Mouse (Mus musculus) telencephalon, adult 2 months (tissue): ENCODE results near the gene Rs1.
"Not testable (repeated sequence)": the region's sequence is repeated elsewhere in the genome, so short reads cannot be mapped to it uniquely, and the experiment has no call there.

ENCODE experiments used
- DNase-seq: peaks from one replicate; pipeline ENCODE4 v3.0.0-alpha.2; 2011; ENCODE audit warnings: low read depth, low spot score

Rs1 gene

DNA sequence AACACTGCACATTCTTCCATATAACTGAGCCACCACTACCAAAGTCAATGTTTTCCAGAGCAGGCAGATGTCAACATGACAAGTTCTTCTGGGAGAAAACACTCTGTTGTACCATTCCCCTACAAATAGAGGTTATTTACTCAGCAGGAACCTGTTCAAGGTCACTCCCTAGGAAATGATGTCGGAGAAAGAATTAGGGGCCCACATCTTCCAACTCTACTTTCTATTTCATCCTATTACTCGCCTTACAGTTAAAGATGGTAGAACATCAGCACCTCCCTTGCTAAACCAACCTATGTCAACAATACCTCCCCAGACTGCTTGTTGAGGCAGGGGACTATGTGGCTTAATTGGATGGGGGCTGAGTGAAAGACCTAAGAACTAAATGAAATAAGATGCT, at the start of gene Rs1:
TSS of gene Rs1 (plus strand) at position 301 of the 400 bp plus-strand sequence.
- DNase-seq, result no peak

DNA sequence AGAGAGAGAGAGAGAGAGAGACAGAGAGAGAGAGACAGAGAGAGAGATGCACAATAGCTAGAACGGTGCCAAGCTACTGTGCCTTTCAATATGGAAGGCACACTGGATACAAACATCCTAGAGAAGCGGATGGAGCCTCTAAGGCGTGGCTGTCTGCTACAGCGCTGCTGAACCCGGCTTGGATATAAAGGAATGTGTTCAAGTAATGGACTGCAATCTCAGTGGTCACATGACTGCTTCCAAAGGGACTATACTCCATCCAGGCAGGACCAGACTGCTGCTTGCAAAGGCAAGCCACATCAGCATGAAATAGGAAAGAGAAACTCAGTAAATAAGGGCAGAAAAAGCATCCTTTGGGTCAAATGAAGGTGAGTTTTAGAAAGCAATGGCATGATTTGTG, 32.2 kb upstream of the Rs1 start, which contains the start of gene Ppef1:
TSS of gene Ppef1 (minus strand) at position 116 of the 400 bp plus-strand sequence.
- DNase-seq, result no peak

DNA sequence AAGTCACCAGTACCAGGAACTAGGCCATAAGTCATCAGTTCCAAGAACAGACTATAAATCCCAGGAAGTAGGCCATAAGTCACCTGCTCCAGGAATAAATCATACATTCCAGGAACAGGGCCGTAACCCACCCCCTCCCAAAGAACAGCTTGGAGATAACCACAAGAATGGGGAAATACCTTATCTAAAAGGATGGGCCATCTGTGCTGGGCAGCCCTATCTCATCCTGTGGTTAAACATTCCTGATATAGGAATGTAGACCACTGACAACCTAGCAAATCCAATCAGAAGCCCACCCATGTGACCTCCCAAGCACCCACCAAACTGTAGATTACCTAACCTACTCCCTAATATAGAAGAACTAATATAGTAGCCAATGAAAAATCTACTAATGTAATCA, 22.4 kb upstream of the Rs1 start:
- no peak for DNase-seq

DNA sequence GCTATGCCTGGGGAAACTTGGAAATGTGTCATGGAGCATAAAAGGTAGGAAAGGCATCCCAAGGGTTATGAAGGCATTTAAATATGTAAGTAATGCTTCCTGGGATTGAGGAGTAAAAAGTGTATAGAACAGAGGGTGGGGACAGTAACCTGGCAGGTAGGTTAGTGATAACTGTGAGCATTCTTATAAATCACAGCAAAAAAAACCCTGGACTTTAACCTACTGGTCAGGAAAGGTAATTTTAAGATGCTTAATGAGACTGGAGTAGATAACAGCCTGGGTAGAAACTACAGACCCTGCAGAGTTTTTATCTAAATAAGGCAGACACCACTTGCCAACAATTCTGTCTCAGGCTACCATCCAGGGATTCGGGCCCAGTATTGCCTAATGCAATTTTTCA, 19.2 kb upstream of the Rs1 start:
- DNase-seq, result no peak

DNA sequence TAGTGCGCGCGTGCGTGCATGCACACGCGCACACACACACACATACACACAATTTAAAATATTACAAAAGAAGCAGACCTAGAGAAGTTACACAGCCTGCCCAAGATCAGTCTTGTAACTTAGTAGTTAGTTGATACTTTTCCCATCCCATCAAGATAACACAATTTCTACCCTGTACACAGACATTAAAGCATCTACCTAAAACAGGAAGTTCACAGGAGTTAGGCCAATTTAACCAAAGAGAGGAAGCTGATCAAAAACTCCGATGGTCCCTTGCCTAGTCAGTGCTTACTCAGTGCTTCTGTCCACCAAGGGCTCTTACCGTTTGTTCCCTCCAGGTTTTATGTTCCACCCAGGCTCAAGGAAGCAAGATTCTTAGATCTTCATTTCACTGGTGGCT, 17.0 kb upstream of the Rs1 start:
- no peak for DNase-seq

DNA sequence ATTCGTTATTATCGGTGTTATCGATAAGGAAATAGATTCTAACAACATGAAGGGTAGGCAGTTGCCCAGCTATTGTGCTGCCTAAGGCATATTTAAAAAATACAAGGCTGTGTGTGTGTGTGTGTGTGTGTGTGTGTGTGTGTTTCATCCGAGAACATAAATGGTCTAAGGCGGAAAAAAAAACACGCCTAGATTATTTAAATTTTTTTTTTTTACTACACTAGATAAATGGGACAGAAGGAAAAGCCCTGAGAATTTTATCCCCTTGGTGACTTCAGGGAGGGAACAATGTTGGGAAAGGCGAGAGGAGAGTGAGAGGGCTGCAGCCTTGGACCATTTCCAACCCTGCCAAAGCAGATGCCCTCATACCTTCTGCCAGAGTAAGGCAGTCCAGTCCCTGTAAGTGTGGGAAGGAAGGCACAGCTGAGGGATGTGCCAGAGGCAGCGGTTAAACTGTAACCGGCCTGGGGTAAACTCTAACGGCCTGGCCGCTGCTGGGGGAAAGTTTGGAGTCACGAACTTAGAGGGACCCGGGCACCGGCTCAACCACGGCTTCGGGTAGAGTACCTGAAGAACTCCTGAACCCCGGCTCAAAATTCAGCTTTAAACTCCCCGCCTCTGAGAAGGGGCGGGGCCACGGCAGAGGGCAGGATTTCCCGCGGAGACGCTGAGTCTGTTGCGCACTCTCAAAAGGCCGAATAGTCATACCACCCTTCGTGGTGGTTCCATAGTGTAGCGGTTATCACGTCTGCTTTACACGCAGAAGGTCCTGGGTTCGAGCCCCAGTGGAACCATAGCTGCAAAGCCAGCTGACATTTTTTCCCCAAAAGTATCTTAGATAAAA, 2.2 kb upstream of the Rs1 start:
- no peak for DNase-seq

DNA sequence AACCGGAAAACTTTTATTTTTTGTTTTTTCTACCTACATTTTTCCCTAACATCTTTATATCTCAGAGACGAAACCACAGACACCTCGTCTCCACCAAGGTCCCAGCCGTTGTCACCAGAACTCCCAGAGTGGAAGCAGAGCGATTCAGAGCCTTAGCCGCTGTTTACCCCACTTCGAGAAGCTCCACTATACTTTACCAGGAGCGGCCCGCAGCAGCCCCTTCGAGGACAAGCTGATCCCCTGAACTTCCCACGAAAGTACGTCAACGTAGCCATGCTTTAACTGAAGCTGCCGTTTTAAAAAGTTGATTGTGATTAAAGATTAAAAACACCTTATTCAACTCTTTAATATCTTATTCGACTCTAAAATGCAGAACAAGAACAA, 1.6 kb upstream of the Rs1 start:
- no peak for DNase-seq

DNA sequence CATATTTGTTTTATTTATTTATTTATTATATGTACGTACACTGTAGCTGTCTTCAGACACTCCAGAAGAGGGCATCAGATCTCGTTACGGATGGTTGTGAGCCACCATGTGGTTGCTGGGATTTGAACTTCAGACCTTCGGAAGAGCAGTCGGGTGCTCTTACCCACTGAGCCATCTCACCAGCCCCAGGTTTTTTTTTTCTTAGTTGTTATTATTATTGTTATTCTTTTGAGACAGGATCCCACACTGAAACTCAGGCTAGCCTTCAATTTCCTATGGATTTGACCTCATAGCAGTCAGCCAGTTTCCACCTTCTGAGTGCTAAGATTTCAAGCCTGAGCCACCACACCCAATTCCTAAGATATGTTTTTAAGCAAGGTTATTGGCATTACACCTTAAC, 1.8 kb downstream of the Rs1 start:
- not testable (repeated sequence) for DNase-seq

DNA sequence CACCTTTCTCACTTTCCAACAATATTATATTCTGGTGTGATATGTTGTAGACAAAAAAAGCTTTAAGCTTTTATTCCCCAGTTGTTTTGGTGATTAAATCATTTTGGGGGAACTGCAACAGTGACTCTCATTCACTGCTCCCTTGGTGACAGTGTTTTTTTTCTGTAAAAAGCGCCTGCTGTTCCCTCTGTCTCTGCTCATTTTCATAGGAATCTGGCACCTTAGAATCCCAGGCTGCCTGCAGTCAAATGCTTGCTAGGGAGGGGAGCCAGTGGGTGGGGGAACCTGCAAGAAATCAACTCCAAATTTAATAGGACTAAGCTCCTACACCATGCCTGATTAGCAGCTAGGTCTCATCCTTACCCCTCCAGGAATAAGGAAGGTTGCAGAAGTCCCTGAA, 5.2 kb downstream of the Rs1 start:
- peak; percentile 70 for DNase-seq

DNA sequence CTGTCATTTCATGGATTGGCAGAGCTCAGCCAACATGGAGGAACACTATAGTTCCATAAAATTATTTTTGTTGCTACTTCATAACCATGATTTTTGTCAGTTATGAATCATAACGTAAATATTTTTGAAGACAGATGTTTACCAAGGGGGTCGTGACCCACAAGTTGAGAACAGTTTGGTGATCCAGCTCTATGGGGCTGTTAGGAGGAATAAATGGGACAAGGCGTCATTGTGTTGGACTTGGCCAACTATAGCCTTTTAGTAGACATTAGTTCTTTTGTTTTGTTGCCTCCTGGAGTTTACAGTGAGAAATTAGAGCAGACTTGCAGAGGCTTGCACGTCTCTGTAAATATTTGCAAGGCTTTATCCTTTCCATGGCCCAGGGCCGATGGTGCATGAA, 14.5 kb downstream of the Rs1 start:
- no peak for DNase-seq

DNA sequence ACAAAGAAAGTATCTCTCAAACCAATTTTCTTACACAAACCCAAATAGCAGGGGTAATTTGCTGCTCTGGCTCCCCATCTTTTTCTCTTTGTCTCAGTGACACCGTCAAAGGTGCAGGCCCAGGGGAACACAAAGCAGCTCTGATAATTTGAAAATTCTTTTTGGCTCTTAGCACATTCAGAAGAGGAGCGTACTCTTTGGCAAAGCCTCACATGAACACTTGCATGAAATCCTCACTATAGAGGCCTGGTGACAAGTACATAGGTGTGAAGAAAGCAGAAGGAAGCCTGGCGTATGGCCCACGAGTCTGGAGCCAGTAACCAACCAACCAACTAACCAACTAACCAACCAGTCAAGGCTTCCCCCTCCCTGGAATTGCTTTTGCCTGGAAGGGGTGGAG, 27.1 kb downstream of the Rs1 start:
- no peak for DNase-seq

DNA sequence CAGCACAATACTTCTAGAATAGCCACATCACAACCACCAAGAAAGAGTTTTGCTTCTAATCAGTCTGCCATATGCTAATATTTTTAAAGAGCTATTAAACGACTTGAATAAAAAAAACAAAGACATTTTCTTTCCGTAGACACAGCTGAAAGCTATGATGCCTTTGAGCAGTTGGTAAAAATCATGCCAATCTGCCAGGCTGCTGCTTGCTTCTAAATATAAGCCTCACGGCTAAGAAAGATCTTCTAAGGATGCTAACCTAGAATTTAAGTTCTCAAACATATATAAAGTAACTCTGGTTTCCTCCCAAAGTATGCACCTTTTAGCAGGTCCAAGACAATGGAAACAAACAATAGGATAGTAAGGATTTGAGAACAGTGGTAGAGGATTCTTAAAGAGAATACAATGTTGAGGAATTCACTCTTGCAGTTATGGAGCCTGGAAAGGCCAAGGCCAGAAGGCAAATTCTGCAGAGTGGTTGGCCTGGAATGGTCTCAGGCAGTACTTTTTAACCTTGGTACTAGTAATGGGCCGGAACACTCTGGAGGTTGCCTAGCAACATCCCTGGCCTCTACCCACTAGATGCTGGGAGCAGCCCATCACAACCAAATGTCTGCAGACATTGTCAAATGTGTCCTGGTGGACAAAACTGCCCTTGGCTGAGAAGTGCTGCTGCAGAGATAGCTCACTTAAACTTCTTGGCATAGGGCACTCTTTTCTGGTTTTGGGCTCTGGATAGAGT, 36.8 kb downstream of the Rs1 start:
- peak; percentile 42 for DNase-seq

DNA sequence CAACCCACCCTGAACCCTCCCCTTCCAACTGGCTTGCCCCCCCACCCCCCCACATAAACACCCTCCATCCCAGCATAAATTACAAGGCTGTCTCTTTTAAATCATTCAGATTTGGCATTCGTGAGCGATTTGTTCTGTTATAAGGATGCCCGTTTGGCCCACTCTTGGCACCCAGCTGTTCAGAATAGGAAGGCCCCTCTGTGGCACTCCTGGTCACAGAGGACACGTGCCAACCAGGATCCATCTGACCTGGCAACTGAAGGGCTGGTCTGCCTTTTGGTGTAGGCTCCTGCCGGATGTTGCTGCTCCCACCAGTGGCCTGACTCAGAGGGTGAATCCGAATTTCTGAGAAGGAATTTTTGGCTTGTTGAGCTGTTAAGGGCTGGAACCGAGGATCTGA, 40.4 kb downstream of the Rs1 start:
- DNase-seq, result no peak
